Mouse (Mus musculus): Measurements from ENCODE around the gene Tex2.

GRCm38 (mm10) chr11:106559773-106560172 is 53.5 kb downstream of the Tex2 start:
- TF ChIP-seq POLR2A (IDR thresholded peaks at IDR 0.05; ENCODE audit: low read depth, low read length) (no peak), CTCF (IDR thresholded peaks at IDR 0.05; ENCODE audit: borderline replicate concordance, insufficient read depth, low read length) (no peak)

Measured in embryonic fibroblast, embryonic 13.5 days (primary cell).